Mouse (Mus musculus): Measurements from ENCODE around the gene Vmn1r18. TPM values are rescaled to one million over a fixed set of nuclear protein-coding genes. Genes with fewer than 3 reads are reported as not detected.

The Vmn1r18 gene
- not detected in 2 replicates for polyA plus RNA-seq (2012; ENCODE audit: low replicate concordance)

DNA sequence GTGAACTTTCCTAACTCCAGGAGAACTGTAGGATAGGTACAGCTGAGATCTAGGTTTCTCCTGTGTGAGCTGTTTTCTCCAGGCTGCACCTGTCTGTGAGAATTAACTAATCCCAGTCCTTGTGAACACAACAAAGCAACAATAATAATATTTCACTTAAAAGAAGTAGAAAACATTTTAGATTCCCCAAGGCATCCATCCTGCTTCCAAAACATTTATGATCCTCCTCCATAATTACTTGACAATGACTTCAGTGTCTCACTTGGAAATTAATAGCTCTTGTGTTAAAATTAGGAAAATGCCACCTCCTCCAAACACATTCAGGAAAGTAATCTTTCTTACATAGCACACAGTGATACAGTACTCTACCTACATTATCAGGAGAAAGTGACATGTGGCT is at the start of gene Vmn1r18:
Gene Vmn1r18 (minus strand): TSS at position 101 of the 400 bp plus-strand sequence.

DNA sequence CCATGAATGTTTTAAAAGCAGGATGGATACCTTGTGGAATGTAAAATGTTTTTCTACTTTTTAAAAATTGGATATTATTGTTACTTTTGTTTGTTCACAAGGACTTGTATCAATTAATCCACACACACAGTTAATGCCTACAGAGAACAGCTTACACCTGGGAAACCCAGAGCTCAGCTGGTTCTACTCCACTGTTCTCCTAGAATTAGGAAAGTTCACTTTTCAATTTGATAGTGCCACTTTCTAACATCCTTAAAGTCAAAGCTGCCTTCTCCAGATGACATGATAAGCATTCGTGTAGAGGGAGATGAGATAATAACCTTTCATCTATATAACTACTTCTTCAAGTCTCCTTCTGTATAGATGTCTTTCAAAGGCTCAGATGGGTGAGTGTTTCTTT is 33.0 kb upstream of the Vmn1r18 start, which contains the start of gene Vmn1r20:
Gene Vmn1r20 (plus strand): TSS at position 301 of the 400 bp plus-strand sequence.

DNA sequence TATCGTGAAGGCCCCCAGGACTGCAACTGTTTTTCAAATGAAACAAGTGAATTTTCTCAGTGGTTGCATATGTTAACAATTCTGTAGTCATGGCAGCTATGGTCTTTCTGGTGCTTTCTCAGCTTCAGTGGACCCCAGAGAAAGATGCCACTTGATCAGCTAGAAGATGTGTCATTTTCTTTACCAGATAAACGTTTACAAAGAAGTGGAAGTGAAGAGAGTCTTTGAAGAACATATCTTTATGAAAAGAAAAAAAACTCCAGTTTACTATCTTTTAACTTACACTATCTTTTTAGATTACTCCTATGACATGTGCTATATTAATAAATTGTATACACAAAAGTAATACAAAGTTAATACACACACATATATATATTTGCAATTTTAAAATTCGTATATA is 7.9 kb upstream of the Vmn1r18 start, which contains the start of gene Vmn1r19:
Gene Vmn1r19 (plus strand): TSS at position 301 of the 400 bp plus-strand sequence.

DNA sequence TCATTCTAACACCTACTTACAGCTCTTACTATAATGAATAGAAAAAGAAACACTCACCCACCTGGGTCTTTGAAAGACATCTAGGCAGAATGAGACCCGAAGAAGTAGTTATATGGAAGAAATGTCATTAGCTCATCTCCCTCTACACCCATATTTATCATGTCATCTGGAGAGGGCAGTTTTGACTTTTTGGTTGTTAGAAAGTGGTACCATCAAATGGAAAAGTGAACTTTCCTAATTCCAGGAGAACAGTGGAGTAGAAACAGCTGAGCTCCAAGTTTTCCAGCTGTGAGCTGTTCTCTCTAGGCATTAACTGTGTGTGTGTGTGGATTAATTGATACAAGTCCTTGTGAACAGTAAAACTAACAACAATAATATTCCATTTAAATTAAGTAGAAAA is 32.0 kb downstream of the Vmn1r18 start, which contains the start of gene Vmn1r17:
Gene Vmn1r17 (minus strand): TSS at position 101 of the 400 bp plus-strand sequence.

DNA sequence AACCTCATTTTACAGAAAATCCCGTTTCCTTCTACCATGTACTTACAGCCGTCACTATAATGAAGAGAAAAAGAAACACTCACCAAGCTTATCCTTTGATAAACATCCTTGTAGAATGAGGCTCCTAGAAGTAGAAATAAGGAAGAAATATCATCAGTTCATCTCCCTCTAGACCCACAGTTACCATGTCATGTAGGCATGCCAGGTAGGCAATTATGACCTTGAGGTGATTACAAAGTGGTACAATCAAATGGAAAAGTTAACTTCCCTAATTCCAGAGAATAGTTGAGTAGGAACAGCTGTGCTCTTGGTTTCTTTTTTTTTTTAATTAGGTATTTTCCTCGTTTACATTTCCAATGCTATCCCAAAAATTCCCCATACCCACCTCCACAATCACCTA is 66.2 kb downstream of the Vmn1r18 start, which contains the start of gene Vmn1r16:
Gene Vmn1r16 (minus strand): TSS at position 101 of the 400 bp plus-strand sequence.

Other genes starting within 250 kb of the Vmn1r18 start
- not detected in 2 replicates for gene Vmn1r12, start 238.9 kb downstream of the Vmn1r18 start, polyA plus RNA-seq (2012; ENCODE audit: low replicate concordance)
- not detected in 2 replicates for gene Vmn1r13, start 192.5 kb downstream of the Vmn1r18 start, polyA plus RNA-seq (2012; ENCODE audit: low replicate concordance)
- gene Vmn1r14, start 164.1 kb downstream of the Vmn1r18 start, polyA plus RNA-seq (2012; ENCODE audit: low replicate concordance): not detected in 2 replicates
- not detected in 2 replicates for gene Vmn1r15, start 137.8 kb downstream of the Vmn1r18 start, polyA plus RNA-seq (2012; ENCODE audit: low replicate concordance)
- gene Vmn1r16, start 66.3 kb downstream of the Vmn1r18 start, polyA plus RNA-seq (2012; ENCODE audit: low replicate concordance): not detected in 2 replicates
- gene Vmn1r17, start 32.1 kb downstream of the Vmn1r18 start, polyA plus RNA-seq (2012; ENCODE audit: low replicate concordance): not detected in 2 replicates
- not detected in 2 replicates for gene Vmn1r19, start 8.0 kb upstream of the Vmn1r18 start, polyA plus RNA-seq (2012; ENCODE audit: low replicate concordance)
- gene Vmn1r20, start 33.1 kb upstream of the Vmn1r18 start, polyA plus RNA-seq (2012; ENCODE audit: low replicate concordance): not detected in 2 replicates
- gene Ppm1k, start 139.7 kb upstream of the Vmn1r18 start, polyA plus RNA-seq (2012; ENCODE audit: low replicate concordance): 0.03 and 0.08 TPM in 2 replicates
- 19.3 and 37.1 TPM in 2 replicates for gene Herc6, start 185.2 kb upstream of the Vmn1r18 start, polyA plus RNA-seq (2012; ENCODE audit: low replicate concordance)

All from leukemia stem cell, adult 10-12 weeks (primary cell).